1 mouse cellular context compared by ENCODE assay signal in the genomic region with DNA sequence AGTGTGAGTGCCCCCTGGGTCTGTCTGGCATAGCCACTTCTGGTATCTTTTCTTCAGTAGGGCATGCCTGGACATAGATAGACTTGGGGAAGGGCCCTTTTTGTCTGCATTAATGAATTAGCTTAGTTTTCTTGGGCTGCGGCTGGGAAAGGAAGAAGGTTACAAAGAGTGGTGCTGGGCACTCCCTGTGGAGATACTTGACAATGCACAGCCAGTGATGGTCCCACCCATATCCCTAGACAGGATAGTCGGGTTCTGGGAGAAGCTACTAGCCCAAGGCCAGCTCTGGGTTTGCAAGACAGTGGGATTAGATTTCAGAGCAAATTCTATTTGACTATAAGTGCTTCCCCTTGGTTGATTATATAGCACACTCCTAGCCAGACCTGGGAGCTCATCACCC.
TF ChIP-seq lines count a peak whose summit lies in the region.

No protein-coding gene starts in this region.

TF ChIP-seq in ES-E14, 5 proteins besides CTCF, POLR2A, EP300 and RAD21:
- no peak for TF ChIP-seq MAFK (IDR thresholded peaks at IDR 0.05; ENCODE audit: insufficient read depth, low read depth, low read length)
- no peak for TF ChIP-seq CHD2 (IDR thresholded peaks at IDR 0.05; ENCODE audit: low read depth, low read length)
- TF ChIP-seq HCFC1 (IDR thresholded peaks at IDR 0.05; ENCODE audit: borderline replicate concordance, insufficient read depth, low read length), result no peak
- no peak for TF ChIP-seq ZNF384 (IDR thresholded peaks at IDR 0.05; ENCODE audit: low read depth, low read length)
- no peak for TF ChIP-seq ZC3H11A (IDR thresholded peaks at IDR 0.05; ENCODE audit: borderline replicate concordance, low read depth, low read length)
